Mouse (Mus musculus): ENCODE results near the gene Fgfr2. TPM values are rescaled to one million over a fixed set of nuclear protein-coding genes. Genes with fewer than 3 reads are reported as not detected.

The Fgfr2 gene
- total RNA-seq, 2 experiments from 2014 or later = 56.7 to 61.5 TPM

DNA sequence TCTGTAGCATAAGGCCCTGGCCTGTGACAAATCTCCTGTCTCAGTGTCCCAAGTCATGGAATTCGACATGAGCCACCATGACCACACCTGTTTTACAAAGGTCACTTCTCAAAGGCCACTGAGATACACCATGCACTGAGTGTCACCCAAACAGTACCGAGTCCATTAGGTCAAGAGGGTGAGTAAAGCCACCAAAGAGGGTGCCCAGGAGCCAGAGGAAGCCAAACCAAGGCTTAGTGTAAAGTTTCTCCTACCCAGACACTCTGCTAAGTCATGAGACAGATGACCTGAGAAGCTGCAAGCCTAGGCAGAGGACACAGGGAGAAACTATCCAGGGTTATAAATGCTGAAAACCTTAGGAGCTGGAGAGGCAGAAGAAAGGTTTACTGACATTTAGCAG is 361.7 kb downstream of the Fgfr2 start:
- DNase-seq (ENCODE audit: low spot score in 2 of 2) = no peak

GRCm38 (mm10) chr7:132760589-132761180 is 362.5 kb downstream of the Fgfr2 start:
- no peak for DNase-seq (ENCODE audit: low spot score in 2 of 2)

GRCm38 (mm10) chr7:132759926-132760325 is 363.2 kb downstream of the Fgfr2 start:
- DNase-seq (ENCODE audit: low spot score in 2 of 2) = no peak

GRCm38 (mm10) chr7:132759405-132759891 is 363.7 kb downstream of the Fgfr2 start:
- no peak for DNase-seq (ENCODE audit: low spot score in 2 of 2)

- DNase-seq (ENCODE audit: low spot score in 2 of 2) = peak in 1 of 2 experiments; percentile 55
Observed at GRCm38 (mm10) chr7:132758875-132759274, 364.3 kb downstream of the Fgfr2 start.

GRCm38 (mm10) chr7:132756325-132756724 is 366.8 kb downstream of the Fgfr2 start:
- DNase-seq (ENCODE audit: low spot score in 2 of 2) = no peak

DNA sequence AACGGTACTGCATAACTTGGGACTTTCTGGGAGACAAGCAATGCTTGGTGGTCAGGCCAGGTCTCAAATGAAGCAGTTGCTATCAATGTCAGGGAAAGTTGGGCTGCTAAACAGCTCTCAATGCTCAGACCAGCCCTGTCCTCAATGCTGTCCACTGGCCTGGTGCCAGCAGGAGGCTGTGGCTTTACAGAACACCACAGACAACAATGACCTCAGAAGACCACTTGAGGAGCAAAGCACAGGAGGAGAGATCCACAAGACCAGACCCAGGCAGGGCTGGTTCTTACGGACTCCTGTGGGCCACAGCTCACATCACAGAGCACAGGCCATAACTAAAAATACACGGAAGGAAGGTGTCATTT is 368.8 kb downstream of the Fgfr2 start:
- no peak for DNase-seq (ENCODE audit: low spot score in 2 of 2)

GRCm38 (mm10) chr7:132753518-132754388 is 369.4 kb downstream of the Fgfr2 start:
- DNase-seq (ENCODE audit: low spot score in 2 of 2) = no peak

DNA sequence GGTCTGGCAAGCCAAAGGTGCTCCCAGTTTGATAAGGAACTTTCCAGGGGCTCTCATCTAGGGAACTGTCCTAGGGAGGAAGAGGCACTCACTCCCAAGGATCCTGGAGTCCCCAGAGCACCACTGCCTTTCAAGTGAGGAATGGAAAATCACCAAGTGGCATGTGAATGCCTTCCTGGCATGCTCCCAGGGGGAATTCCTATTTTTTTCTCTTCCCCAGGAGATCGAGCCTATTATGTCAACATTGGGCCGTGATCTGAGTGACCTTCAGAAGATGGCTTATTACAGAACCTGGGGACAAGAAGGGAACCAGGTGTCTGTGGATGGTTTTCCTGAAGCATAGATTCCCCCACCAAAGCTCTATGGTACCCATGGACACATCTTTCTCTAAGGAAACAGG is 371.4 kb downstream of the Fgfr2 start:
- DNase-seq (ENCODE audit: low spot score in 2 of 2) = no peak

DNA sequence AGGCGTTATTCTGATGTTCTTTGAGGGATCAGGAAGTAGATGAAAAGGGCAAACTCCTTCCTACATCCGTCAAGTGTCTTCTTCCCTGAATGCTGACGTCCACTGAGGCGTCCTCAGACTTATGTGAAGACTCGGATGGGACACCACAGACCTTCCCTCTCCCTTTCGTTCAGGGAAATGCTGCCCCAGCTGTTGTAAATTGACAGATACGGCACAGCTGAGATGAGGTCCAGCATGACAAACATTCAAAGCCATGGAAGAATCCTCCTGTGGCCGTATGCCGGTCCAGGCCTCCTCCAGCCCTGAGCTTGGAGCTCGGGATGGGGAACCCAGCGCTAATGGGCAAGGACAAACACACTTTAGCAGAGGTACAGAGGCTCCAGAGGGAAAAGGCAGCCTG is 373.6 kb downstream of the Fgfr2 start:
- no peak for DNase-seq (ENCODE audit: low spot score in 2 of 2)

DNA sequence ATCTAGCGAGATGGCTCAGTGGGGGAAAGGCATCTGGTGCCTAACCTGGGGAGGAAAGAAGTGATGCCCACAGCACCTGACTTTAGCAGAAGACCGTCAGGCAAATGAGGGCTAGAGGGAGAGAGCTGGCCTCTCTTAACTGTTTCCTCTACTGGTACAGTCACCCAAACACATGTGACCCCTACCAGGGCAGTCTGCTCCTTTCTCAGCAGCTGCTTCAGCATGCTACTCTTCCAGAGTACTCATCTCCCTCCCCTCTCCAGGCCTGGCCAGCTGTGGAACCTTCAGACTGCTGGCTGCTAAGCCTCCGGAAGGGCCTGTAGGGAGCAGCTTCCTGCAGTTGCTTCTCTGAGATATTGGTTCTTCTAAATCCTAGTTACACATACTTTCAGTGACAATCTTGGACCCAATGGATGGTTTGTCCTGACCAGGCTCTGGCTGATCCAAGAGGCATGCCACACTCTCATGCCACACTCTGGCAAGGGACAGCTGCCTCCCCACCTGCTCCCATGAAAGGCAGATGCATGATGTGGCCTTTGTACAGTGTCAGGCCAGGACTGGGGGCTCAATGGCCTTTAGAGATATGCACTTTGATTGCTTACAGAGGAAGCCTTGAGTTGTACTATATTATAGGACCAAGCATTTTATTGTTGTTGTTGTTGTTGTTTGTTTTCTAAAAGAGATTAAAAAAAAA is 374.9 kb downstream of the Fgfr2 start:
- DNase-seq (ENCODE audit: low spot score in 2 of 2) = no peak

DNA sequence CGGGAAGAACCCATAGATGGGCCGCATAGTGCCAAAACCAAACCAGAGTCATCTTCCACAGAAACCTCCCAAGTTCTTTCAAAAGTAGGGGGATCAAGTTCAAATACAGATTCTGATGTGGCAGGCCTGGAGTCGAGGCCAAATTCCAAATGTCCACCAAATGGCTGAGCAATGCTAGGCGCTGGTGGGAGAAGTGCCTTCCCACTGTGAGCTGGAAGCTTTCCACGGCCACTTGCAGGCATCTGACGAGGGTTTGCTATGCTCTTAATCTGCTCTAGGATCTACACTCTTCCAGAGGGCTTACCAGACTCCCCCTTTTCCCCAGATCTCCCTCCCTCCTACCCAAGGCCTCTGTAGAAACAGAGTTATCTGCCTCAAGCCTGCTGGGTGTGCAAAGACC is 376.1 kb downstream of the Fgfr2 start:
- no peak for DNase-seq (ENCODE audit: low spot score in 2 of 2)

DNA sequence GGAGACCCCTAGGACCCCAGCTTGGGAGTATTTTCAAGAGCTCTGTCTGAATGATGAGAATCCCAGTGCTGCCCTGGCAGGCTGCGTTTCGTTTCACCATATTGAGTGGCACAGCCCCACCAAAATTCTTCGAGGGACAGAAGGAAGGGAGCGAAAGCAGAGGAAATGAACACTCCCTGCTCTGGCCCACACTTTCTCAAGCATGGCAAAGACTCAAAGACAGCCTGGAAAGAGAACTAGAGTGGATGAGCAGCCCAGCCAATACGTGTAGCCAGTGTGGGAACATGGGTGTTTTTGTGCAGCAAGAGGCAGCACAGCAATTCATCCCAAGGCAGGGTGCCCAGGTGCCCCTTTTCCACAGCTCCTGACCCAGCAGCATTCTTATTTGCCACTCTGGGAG is 380.2 kb downstream of the Fgfr2 start:
- DNase-seq (ENCODE audit: low spot score in 2 of 2) = peak in 1 of 2 experiments; percentile 61

DNA sequence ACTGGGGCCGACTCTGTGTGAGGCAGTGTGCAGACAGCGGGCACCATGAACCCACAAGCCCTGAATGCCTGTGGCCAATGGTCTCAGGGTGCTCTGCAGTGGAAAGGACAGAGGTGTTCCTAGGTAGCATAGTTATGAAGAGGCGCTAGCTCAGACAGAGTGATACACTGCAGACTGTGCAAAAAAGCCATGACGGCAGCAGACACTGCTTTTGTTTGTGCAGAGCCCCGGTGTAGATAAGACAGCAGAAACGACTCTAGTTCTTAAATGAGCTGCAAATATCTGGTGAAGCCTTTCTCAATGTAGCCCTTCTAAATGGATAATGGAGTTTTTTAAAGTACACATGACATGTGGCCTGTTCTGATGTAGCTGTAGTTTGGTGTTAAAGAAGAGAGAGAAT is 383.3 kb downstream of the Fgfr2 start:
- no peak for DNase-seq (ENCODE audit: low spot score in 2 of 2)

GRCm38 (mm10) chr7:132738844-132739243 is 384.3 kb downstream of the Fgfr2 start:
- DNase-seq (ENCODE audit: low spot score in 2 of 2) = no peak

DNA sequence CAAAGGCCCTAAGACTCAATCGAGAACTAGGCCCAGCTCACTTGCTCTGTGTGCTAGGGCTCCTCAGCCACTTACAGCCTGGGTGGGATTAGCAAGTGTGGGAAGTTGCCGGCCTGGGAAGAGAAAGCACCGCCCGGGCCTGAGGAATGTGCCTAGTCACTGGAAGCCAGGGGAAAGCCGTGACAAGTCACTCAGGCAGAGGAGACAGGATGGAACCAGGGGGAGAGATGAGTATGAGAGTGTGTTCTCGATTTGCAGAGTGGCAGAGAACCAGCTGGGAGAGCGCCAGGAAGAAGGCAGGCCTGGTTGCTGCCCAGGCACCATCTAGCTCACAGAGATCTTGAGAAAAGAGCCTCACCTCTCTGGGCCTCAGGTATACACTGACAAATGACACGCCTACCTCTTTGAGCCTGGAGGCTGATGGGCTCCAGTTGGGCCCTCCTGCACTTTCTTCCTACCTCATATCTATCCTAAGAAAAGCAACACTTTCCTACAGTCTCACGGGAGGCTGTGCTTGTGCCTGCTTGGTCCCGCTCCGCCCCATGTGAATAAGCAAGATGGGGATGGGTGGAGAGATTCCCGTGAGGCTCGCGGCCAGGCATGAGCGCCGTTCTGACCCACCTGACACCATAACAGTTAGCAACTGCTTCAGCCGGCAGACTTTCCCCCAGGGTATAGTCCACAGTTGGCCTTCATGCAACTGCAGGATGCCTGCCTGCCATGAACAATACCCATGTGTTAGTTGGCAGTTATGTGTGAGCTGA is 386.9 kb downstream of the Fgfr2 start:
- no peak for DNase-seq (ENCODE audit: low spot score in 2 of 2)

GRCm38 (mm10) chr7:132735145-132735544 is 388.0 kb downstream of the Fgfr2 start:
- DNase-seq (ENCODE audit: low spot score in 2 of 2) = no peak

- no peak for DNase-seq (ENCODE audit: low spot score in 2 of 2)
Observed at GRCm38 (mm10) chr7:132734222-132734621, 388.9 kb downstream of the Fgfr2 start.

DNA sequence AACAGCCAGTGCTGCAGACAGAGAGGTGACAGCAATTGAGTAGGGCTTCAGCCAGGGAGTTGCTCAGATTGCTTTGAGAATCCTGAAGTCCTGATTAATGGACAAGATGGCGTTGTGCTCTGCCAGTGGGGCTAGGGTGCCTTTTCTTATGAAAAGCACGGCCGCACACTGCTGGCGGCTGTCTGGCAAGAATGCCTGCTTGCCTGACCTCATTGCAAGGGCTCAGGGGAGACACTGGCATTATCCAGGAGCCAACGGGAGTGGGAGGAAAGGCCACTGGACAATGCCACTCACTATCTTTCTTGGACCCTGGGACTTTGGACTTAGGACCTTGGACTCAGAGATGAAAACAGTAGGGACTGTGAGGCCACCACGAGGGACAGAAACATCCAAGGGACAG is 389.6 kb downstream of the Fgfr2 start:
- DNase-seq (ENCODE audit: low spot score in 2 of 2) = no peak

DNA sequence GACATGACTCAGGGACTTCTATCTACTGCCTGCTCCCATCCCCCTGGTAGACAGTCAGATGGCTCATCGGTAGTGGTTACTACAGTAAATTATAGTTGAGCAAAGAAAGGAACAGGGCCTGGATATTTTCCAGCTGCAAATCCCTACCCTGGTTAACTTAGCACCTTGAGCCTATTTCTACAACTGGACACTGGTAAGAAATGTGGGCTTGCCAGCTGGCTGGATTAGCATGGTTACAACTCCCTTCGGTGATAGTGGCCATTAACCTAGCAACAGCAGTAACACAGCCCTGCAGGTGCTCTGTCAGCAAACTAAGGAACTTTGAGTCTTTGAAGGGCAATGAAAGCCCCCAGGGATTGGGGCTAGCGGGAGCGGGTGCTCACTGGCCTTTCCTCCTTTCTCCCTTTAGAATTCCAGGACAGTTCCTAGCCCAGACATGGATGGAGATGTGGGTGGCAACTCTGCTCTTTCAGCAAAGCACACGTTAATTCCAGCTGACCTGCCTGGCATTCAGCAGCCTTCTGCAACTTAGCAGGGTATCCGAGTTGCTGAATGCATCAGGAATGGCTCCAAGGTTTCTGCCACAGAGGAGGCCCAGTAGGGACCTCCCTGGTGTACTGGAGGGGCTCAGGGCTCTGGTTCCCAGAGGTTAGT is 390.9 kb downstream of the Fgfr2 start:
- no peak for DNase-seq (ENCODE audit: low spot score in 2 of 2)

GRCm38 (mm10) chr7:132731558-132731957 is 391.6 kb downstream of the Fgfr2 start:
- no peak for DNase-seq (ENCODE audit: low spot score in 2 of 2)

Measured in layer of hippocampus, adult 18-20 months (tissue).